Mouse (Mus musculus) spleen, adult 2 months (tissue): Measurements from ENCODE around the gene Orai1. TPM values are rescaled to one million over a fixed set of nuclear protein-coding genes. Genes with fewer than 3 reads are reported as not detected.

ENCODE experiments used
- DNase-seq, 2 experiments: peaks; one replicate each; pipeline versions ENCODE4 v3.0.0 to v3.0.0-alpha.2; 2012 to 2021; ENCODE audit warnings: low spot score in 2 of 2, low read depth in 1 of 2
- H3K27ac ChIP-seq: fragments of 200-500 bp; 2 replicates; pipeline ENCODE4 v1.5.1; 2012; ENCODE audit warnings: low read length, inconsistent platforms; ENCODE audit not compliant: insufficient read depth
- H3K27me3 ChIP-seq: fragments of 200-500 bp; 2 replicates; pipeline ENCODE4 v1.6.1; 2012; ENCODE audit warnings: mild to moderate bottlenecking, moderate library complexity, low read length, inconsistent platforms; ENCODE audit not compliant: control insufficient read depth, insufficient read depth
- H3K36me3 ChIP-seq: fragments of 200-500 bp; 2 replicates; pipeline ENCODE4 v1.6.1; 2012; ENCODE audit warnings: mild to moderate bottlenecking, low read length, inconsistent platforms; ENCODE audit not compliant: control insufficient read depth, insufficient read depth
- H3K4me1 ChIP-seq: fragments of 200-500 bp; 2 replicates; pipeline ENCODE4 v1.6.1; 2011; ENCODE audit warnings: inconsistent platforms; ENCODE audit not compliant: control insufficient read depth, insufficient read depth, insufficient read length
- H3K4me3 ChIP-seq: fragments of 200-500 bp; 2 replicates; pipeline ENCODE4 v1.5.1; 2011; ENCODE audit warnings: mild to moderate bottlenecking, inconsistent platforms; ENCODE audit not compliant: insufficient read depth, insufficient read length; ENCODE audit errors: extremely low read depth
- CTCF ChIP-seq: fragments of 200-500 bp; IDR thresholded peaks from 2 replicates; pipeline ENCODE4 v1.5.1; 2011; ENCODE audit warnings: mild to moderate bottlenecking, inconsistent platforms; ENCODE audit not compliant: insufficient read depth, insufficient read length, insufficient replicate concordance; ENCODE audit errors: extremely low read depth
- POLR2A ChIP-seq: fragments of 200-500 bp; IDR thresholded peaks from 2 replicates; pipeline ENCODE4 v1.6.1; 2011; ENCODE audit warnings: low read depth, low read length, inconsistent platforms
- WGBS: fragments of 180-500 bp; shearing (Covaris S2); methylation state at CpG from one replicate; pipeline ENCODE4 v1.1.7; 2018; 5-methylcytosine and 5-hydroxymethylcytosine counted together
- polyA plus RNA-seq: library from polyadenylated mRNA; depleted of rRNA; stranded (reverse); fragments of >200 nt; gene quantifications from 2 replicates; pipeline ENCODE4 v1.2.3, GENCODE M21; 2012; rRNA removed

The Orai1 gene
- polyA plus RNA-seq, 1 experiment, result 52.3 TPM

DNA sequence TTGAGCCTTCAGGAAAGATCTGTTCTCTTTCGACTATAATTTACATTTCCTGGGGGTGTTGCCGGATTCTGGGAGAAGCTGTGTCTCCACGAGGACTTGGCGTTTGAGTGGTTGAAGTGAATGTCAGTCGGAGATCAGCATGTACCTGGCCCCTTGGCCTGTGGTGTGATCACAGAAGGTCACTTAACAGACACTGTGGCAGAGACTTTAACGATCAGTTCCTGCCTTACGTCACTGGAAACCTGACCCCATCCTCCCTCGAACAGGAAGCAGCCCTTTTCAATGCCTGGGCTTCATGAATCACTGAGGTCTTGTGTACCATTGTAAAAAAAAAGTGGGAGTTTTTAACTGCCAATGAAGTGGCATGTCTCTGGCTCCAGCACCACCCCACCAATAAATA lies 65.2 kb downstream of the Orai1 start:
- no peak overlapping the region for H3K27ac ChIP-seq
- H3K4me3 ChIP-seq, result no peak overlapping the region
- no peak for TF ChIP-seq CTCF
- no peak for TF ChIP-seq POLR2A
- peaks cover 10% of the 10 kb centered on the region; the same call in 1 of the 2 replicates for H3K4me1 ChIP-seq
- no peaks in the 10 kb centered on the region for H3K36me3 ChIP-seq
- H3K27me3 ChIP-seq, result no peaks in the 10 kb centered on the region
- no peak for DNase-seq
- WGBS, result 25% methylated on average over 8 of the region's 8 CpGs

Other genes starting within 250 kb of the Orai1 start
- gene Camkk2, start 235.7 kb upstream of the Orai1 start, polyA plus RNA-seq, result 21.2 and 28.3 TPM in 2 replicates
- 150 and 162 TPM in 2 replicates for gene Anapc5, start 193.7 kb upstream of the Orai1 start, polyA plus RNA-seq
- 7.0 and 9.9 TPM in 2 replicates for gene Rnf34, start 165.0 kb upstream of the Orai1 start, polyA plus RNA-seq
- gene Kdm2b, start 25.3 kb upstream of the Orai1 start, polyA plus RNA-seq, result 30.3 and 36.7 TPM in 2 replicates
- gene Morn3, start 31.9 kb downstream of the Orai1 start, polyA plus RNA-seq, result not detected in 2 replicates
- 5.8 and 7.6 TPM in 2 replicates for gene Tmem120b, start 53.3 kb downstream of the Orai1 start, polyA plus RNA-seq
- gene Rhof, start 117.6 kb downstream of the Orai1 start, polyA plus RNA-seq, result 70.7 and 72.5 TPM in 2 replicates
- gene Setd1b, start 127.1 kb downstream of the Orai1 start, polyA plus RNA-seq, result 20.5 and 23.2 TPM in 2 replicates
- gene Psmd9, start 154.3 kb downstream of the Orai1 start, polyA plus RNA-seq, result 13.3 and 19.5 TPM in 2 replicates
- gene Hpd, start 167.7 kb downstream of the Orai1 start, polyA plus RNA-seq, result 0.19 and 0.37 TPM in 2 replicates
- 0.89 and 0.95 TPM in 2 replicates for gene Wdr66, start 237.0 kb downstream of the Orai1 start, polyA plus RNA-seq